Mouse (Mus musculus) MEL (cell line): ENCODE data around the gene Slc35f6.

Experiments
- CHD2 ChIP-seq: IDR thresholded peaks from 2 replicates; pipeline ENCODE4 v1.6.1; 2011; ENCODE audit warnings: low read length, improper control_type of control experiment
- CTCF ChIP-seq, 3 experiments: IDR thresholded peaks in 2 of 3; conservative IDR thresholded peaks in 1 of 3; 2 replicates each; pipeline ENCODE4 v1.5.1; 2011 to 2012; ENCODE audit warnings: low read length in 3 of 3, low read depth in 2 of 3, mild to moderate bottlenecking in 2 of 3, improper control_type of control experiment in 1 of 3, inconsistent platforms in 1 of 3, mixed read lengths in 1 of 3, moderate library complexity in 1 of 3; ENCODE audit not compliant: control insufficient read depth in 1 of 3, insufficient read depth in 1 of 3, poor library complexity in 1 of 3, severe bottlenecking in 1 of 3
- E2F4 ChIP-seq: IDR thresholded peaks from 2 replicates; pipeline ENCODE4 v1.6.1; 2011; ENCODE audit warnings: low read depth, low read length, improper control_type of control experiment, borderline replicate concordance
- EP300 ChIP-seq, 2 experiments: IDR thresholded peaks; 2 replicates each; pipeline ENCODE4 v1.6.1; 2011; ENCODE audit warnings: improper control_type of control experiment in 2 of 2, low read length in 2 of 2, low read depth in 1 of 2, mild to moderate bottlenecking in 1 of 2
- HCFC1 ChIP-seq: IDR thresholded peaks from 2 replicates; pipeline ENCODE4 v1.6.1; 2012; ENCODE audit warnings: low read depth, mild to moderate bottlenecking, inconsistent platforms, low read length, improper control_type of control experiment, moderate library complexity
- KAT2A ChIP-seq: conservative IDR thresholded peaks from 2 replicates; pipeline ENCODE4 v1.6.1; 2012; ENCODE audit warnings: low read depth, low read length, improper control_type of control experiment, inconsistent platforms
- MAZ ChIP-seq: IDR thresholded peaks from 2 replicates; pipeline ENCODE4 v1.6.1; 2012; ENCODE audit warnings: low read depth, mild to moderate bottlenecking, inconsistent platforms, low read length, improper control_type of control experiment
- NRF1 ChIP-seq: IDR thresholded peaks from 2 replicates; pipeline ENCODE4 v1.6.1; 2014; ENCODE audit warnings: low read depth, mild to moderate bottlenecking, inconsistent platforms, low read length, improper control_type of control experiment, moderate library complexity; ENCODE audit not compliant: poor library complexity, insufficient read depth, severe bottlenecking
- POLR2A ChIP-seq, 2 experiments: IDR thresholded peaks; 2 replicates each; pipeline ENCODE4 v1.6.1; 2011 to 2012; ENCODE audit warnings: low read length in 2 of 2, mild to moderate bottlenecking in 2 of 2, control low read depth in 1 of 2, improper control_type of control experiment in 1 of 2, low read depth in 1 of 2, moderate library complexity in 1 of 2; ENCODE audit not compliant: control insufficient read depth in 1 of 2, insufficient read depth in 1 of 2, poor library complexity in 1 of 2
- POLR2AphosphoS5 ChIP-seq: IDR thresholded peaks from 2 replicates; pipeline ENCODE4 v1.6.1; 2012; ENCODE audit warnings: low read depth, borderline replicate concordance, mild to moderate bottlenecking, inconsistent platforms, low read length, moderate library complexity, mixed read lengths
- SIN3A ChIP-seq: IDR thresholded peaks from 2 replicates; pipeline ENCODE4 v1.6.1; 2012; ENCODE audit warnings: low read length, improper control_type of control experiment, inconsistent platforms
- UBTF ChIP-seq: IDR thresholded peaks from 2 replicates; pipeline ENCODE4 v1.6.1; 2012; ENCODE audit warnings: low read depth, mild to moderate bottlenecking, inconsistent platforms, low read length, improper control_type of control experiment, moderate library complexity, borderline replicate concordance; ENCODE audit not compliant: insufficient read depth
- USF1 ChIP-seq: IDR thresholded peaks from 2 replicates; pipeline ENCODE4 v1.6.1; 2014; ENCODE audit warnings: low read depth, mild to moderate bottlenecking, inconsistent platforms, low read length, improper control_type of control experiment, moderate library complexity
- ZNF384 ChIP-seq: IDR thresholded peaks from 2 replicates; pipeline ENCODE4 v1.6.1; 2012; ENCODE audit warnings: low read depth, mild to moderate bottlenecking, inconsistent platforms, low read length, improper control_type of control experiment

DNA sequence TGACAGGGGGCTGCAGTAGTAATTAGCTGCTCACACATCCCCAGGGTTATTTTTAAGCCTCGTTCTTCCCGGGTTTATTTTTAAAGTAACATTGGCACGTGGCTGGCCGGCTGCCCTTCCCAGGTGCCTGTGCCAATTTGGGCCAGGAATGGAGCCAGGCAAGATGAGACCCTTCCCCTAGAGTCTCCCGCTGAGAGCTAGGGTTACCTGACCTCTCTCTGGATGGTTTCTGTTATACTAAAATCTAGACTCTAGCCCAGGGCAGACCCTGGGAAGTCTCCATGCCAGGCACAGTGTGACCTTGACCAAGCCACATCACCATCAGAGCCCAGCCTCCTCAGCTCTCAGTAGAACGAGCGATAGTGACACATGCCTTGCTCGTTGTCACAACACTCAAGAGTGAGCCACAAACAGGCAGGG lies 43.0 kb upstream of the Slc35f6 start:
- TF ChIP-seq CHD2 (no peak), ZNF384 (no peak), POLR2A (IDR thresholded peaks at IDR 0.05; ENCODE audit: control insufficient read depth in 1 of 2, insufficient read depth in 1 of 2, low read depth in 1 of 2, low read length in 2 of 2, poor library complexity in 1 of 2) (no peak), EP300 (IDR thresholded peaks at IDR 0.05; ENCODE audit: low read depth in 1 of 2, low read length in 2 of 2) (no peak), CTCF (IDR thresholded peaks at IDR 0.05 in 2 of 3, conservative IDR thresholded peaks at IDR 0.05 in 1 of 3; ENCODE audit: control insufficient read depth in 1 of 3, insufficient read depth in 1 of 3, low read depth in 2 of 3, low read length in 3 of 3, poor library complexity in 1 of 3, severe bottlenecking in 1 of 3) (no peak), HCFC1 (no peak), SIN3A (no peak), USF1 (no peak), UBTF (no peak), NRF1 (no peak), MAZ (no peak), KAT2A (no peak), E2F4 (no peak), POLR2AphosphoS5 (no peak)
